Mouse (Mus musculus) limb, embryonic 12.5 days (tissue): Measurements from ENCODE around the gene Nwd2. TPM values are rescaled to one million over a fixed set of nuclear protein-coding genes. Genes with fewer than 3 reads are reported as not detected.

Experiments used
- ATAC-seq: fragments of 200-750 bp; cut with Nextera tagmentation; 2 replicates; pipeline ENCODE4 v1.8.0; 2017; ENCODE audit warnings: low read depth, moderate TSS enrichment; ENCODE audit not compliant: insufficient number of reproducible peaks, insufficient read depth, low FRiP score, low TSS enrichment
- H3K27ac ChIP-seq: fragments of 300-500 bp; sonication (generic); 2 replicates; pipeline ENCODE4 v1.5.1; 2016; ENCODE audit warnings: mild to moderate bottlenecking, moderate library complexity
- H3K27me3 ChIP-seq: fragments of 300-500 bp; sonication (generic); 2 replicates; pipeline ENCODE4 v1.6.1; 2016; ENCODE audit warnings: mild to moderate bottlenecking, moderate library complexity
- H3K36me3 ChIP-seq: fragments of 300-500 bp; sonication (generic); 2 replicates; pipeline ENCODE4 v1.6.1; 2016; ENCODE audit warnings: mild to moderate bottlenecking, moderate library complexity
- H3K4me1 ChIP-seq: fragments of 300-500 bp; sonication (generic); replicated peaks from 2 replicates; pipeline ENCODE4 v1.6.1; 2016
- H3K4me2 ChIP-seq: fragments of 300-500 bp; sonication (generic); 2 replicates; pipeline ENCODE4 v1.6.1; 2016; ENCODE audit warnings: mild to moderate bottlenecking, moderate library complexity
- H3K4me3 ChIP-seq: fragments of 300-500 bp; sonication (generic); replicated peaks from 2 replicates; pipeline ENCODE4 v1.5.1; 2016; ENCODE audit warnings: mild to moderate bottlenecking
- H3K9ac ChIP-seq: fragments of 300-500 bp; sonication (generic); replicated peaks from 2 replicates; pipeline ENCODE4 v1.6.1; 2016; ENCODE audit warnings: mild to moderate bottlenecking, moderate library complexity
- H3K9me3 ChIP-seq: fragments of 300-500 bp; sonication (generic); 2 replicates; pipeline ENCODE4 v1.6.1; 2016; ENCODE audit warnings: mild to moderate bottlenecking, moderate library complexity
- WGBS: fragments of 180-500 bp; shearing (Covaris S2); methylation state at CpG from one replicate; pipeline ENCODE4 v1.1.7; 2016; 5-methylcytosine and 5-hydroxymethylcytosine counted together
- polyA plus RNA-seq: library from polyadenylated mRNA; unstranded; fragments of >200 nt; fragmentation: Nextera tagmentation; extraction: Ambion mirVana; gene quantifications from 2 replicates; pipeline ENCODE4 v1.2.1, GENCODE M21; 2016

The Nwd2 gene
- polyA plus RNA-seq, 1 experiment from 2014 or later: 0.15 TPM

- 83% methylated on average over 4 of the region's 4 CpGs for WGBS
These were observed 182.2 kb downstream of the Nwd2 start for GRCm38 (mm10) chr5:63831054-63831453.

GRCm38 (mm10) chr5:63833955-63834354, 185.1 kb downstream of the Nwd2 start:
- WGBS: 45% methylated on average over 5 of the region's 5 CpGs
- Histone ChIP-seq H3K36me3 (no peaks in the 10 kb centered on the region), H3K27ac (no peak overlapping the region), H3K9me3 (no peaks in the 10 kb centered on the region), H3K4me2 (no peak overlapping the region), H3K27me3 (no peaks in the 10 kb centered on the region), H3K9ac (no peak overlapping the region), H3K4me3 (no peak overlapping the region), H3K4me1 (no peaks in the 10 kb centered on the region)
- no peak for ATAC-seq

More at GRCm38 (mm10) chr5:63831054-63831453, 182.2 kb downstream of the Nwd2 start:
- Histone ChIP-seq H3K9me3 (no peaks in the 10 kb centered on the region), H3K36me3 (no peaks in the 10 kb centered on the region), H3K27ac (no peak overlapping the region), H3K4me3 (no peak overlapping the region), H3K27me3 (no peaks in the 10 kb centered on the region), H3K4me1 (peaks cover 13% of the 10 kb centered on the region), H3K4me2 (no peak overlapping the region), H3K9ac (no peak overlapping the region)
- no peak for ATAC-seq

- peaks cover under 1% of the 10 kb centered on the region; the same call in 1 of the 2 replicates for H3K4me1 ChIP-seq
- H3K27ac ChIP-seq: no peak overlapping the region
- no peak for ATAC-seq
- no peaks in the 10 kb centered on the region for H3K27me3 ChIP-seq
- no peaks in the 10 kb centered on the region for H3K36me3 ChIP-seq
- no peak overlapping the region for H3K9ac ChIP-seq
- no peak overlapping the region for H3K4me3 ChIP-seq
- no peaks in the 10 kb centered on the region for H3K9me3 ChIP-seq
- WGBS: 90% methylated on average over 3 of the region's 3 CpGs
- H3K4me2 ChIP-seq: no peak overlapping the region
These were observed 185.5 kb downstream of the Nwd2 start for GRCm38 (mm10) chr5:63834435-63834834.

GRCm38 (mm10) chr5:63837115-63837514, 188.2 kb downstream of the Nwd2 start:
- Histone ChIP-seq H3K9me3 (no peaks in the 10 kb centered on the region), H3K27ac (no peak overlapping the region), H3K9ac (no peak overlapping the region), H3K36me3 (no peaks in the 10 kb centered on the region), H3K4me3 (no peak overlapping the region), H3K4me1 (peaks cover 8% of the 10 kb centered on the region; the same call in 1 of the 2 replicates), H3K4me2 (no peak overlapping the region), H3K27me3 (no peaks in the 10 kb centered on the region)
- 84% methylated on average over 5 of the region's 5 CpGs for WGBS
- no peak for ATAC-seq

GRCm38 (mm10) chr5:63837851-63838250, 188.9 kb downstream of the Nwd2 start:
- Histone ChIP-seq H3K9ac (no peak overlapping the region), H3K36me3 (no peaks in the 10 kb centered on the region), H3K27ac (no peak overlapping the region), H3K4me2 (no peak overlapping the region), H3K4me3 (no peak overlapping the region), H3K27me3 (no peaks in the 10 kb centered on the region), H3K9me3 (no peaks in the 10 kb centered on the region), H3K4me1 (peaks cover 8% of the 10 kb centered on the region; the same call in 1 of the 2 replicates)
- no peak for ATAC-seq
- 91% methylated on average over 2 of the region's 2 CpGs for WGBS

- no peak overlapping the region for H3K4me3 ChIP-seq
- 39% methylated on average over 12 of the region's 12 CpGs for WGBS
These were observed 191.0 kb downstream of the Nwd2 start for GRCm38 (mm10) chr5:63839801-63840416.

GRCm38 (mm10) chr5:63847080-63847479, 198.2 kb downstream of the Nwd2 start:
- no peak overlapping the region for H3K27ac ChIP-seq
- WGBS: 94% methylated on average over 8 of the region's 8 CpGs
- no peak overlapping the region for H3K4me2 ChIP-seq
- no peaks in the 10 kb centered on the region for H3K36me3 ChIP-seq
- H3K4me1 ChIP-seq: no peaks in the 10 kb centered on the region
- H3K9me3 ChIP-seq: peaks cover 7% of the 10 kb centered on the region; the same call in 1 of the 2 replicates
- H3K9ac ChIP-seq: no peak overlapping the region
- ATAC-seq: no peak
- no peaks in the 10 kb centered on the region for H3K27me3 ChIP-seq
- no peak overlapping the region for H3K4me3 ChIP-seq

More at GRCm38 (mm10) chr5:63839801-63840416, 191.0 kb downstream of the Nwd2 start:
- no peaks in the 10 kb centered on the region for H3K36me3 ChIP-seq
- H3K9me3 ChIP-seq: no peaks in the 10 kb centered on the region
- no peak for ATAC-seq
- peak overlapping the region; percentile 9; the same call in 1 of the 2 replicates for H3K4me2 ChIP-seq
- no peak overlapping the region for H3K27ac ChIP-seq
- H3K4me1 ChIP-seq: peaks cover 8% of the 10 kb centered on the region; the same call in 1 of the 2 replicates
- no peaks in the 10 kb centered on the region for H3K27me3 ChIP-seq
- no peak overlapping the region for H3K9ac ChIP-seq

GRCm38 (mm10) chr5:63847541-63848226, 198.8 kb downstream of the Nwd2 start:
- Histone ChIP-seq H3K9ac (no peak overlapping the region), H3K27me3 (no peaks in the 10 kb centered on the region), H3K4me3 (no peak overlapping the region), H3K36me3 (no peaks in the 10 kb centered on the region), H3K4me2 (no peak overlapping the region), H3K27ac (no peak overlapping the region), H3K9me3 (peaks cover 7% of the 10 kb centered on the region; the same call in 1 of the 2 replicates), H3K4me1 (no peaks in the 10 kb centered on the region)
- ATAC-seq: no peak
- 90% methylated on average over 13 of the region's 13 CpGs for WGBS

- WGBS: 90% methylated on average over 8 of the region's 8 CpGs
- Histone ChIP-seq H3K9me3 (no peaks in the 10 kb centered on the region), H3K36me3 (no peaks in the 10 kb centered on the region), H3K4me3 (no peak overlapping the region), H3K27ac (no peak overlapping the region), H3K9ac (no peak overlapping the region), H3K4me1 (no peaks in the 10 kb centered on the region), H3K4me2 (no peak overlapping the region), H3K27me3 (no peaks in the 10 kb centered on the region)
- no peak for ATAC-seq
These were observed 210.0 kb downstream of the Nwd2 start for GRCm38 (mm10) chr5:63858901-63859300.
